Mouse (Mus musculus): ENCODE results near the gene Fchsd2.

DNA sequence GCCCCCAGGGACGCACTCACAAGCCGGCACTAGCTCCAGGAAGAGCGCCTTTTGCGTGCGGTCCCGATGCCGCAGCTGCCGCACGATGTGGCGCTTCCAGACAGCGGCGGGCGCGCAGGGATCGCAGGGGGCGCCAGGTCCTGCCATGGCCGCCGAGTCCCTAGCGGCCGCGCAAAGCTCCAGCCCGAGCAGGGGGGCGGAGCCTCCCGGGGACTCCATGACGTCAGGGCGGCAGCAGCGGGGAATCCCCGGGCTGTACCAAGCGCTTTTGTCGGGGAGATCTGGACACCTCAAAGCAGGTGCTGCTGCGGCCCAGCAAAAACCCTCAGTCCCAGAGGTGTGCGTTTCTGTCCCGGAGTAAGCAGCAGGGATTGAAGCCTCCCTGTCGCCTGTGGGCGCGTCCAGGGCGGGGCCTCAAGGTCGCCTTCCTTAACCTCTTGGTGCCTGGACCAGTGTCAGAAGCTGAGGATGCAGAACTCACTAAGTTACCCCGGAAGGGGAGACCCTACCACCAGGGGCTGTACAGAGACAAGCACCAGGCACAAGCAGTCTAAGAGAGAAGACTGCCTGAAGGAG lies 209.3 kb downstream of the Fchsd2 start, which contains the start of gene Atg16l2:
- TF ChIP-seq CTCF (IDR thresholded peaks at IDR 0.05; ENCODE audit: low read depth) (peak; percentile 34), EP300 (IDR thresholded peaks at IDR 0.05; ENCODE audit: low read depth) (no peak)
